Mouse (Mus musculus): ENCODE results near the gene Pvr.

The Pvr gene

DNA sequence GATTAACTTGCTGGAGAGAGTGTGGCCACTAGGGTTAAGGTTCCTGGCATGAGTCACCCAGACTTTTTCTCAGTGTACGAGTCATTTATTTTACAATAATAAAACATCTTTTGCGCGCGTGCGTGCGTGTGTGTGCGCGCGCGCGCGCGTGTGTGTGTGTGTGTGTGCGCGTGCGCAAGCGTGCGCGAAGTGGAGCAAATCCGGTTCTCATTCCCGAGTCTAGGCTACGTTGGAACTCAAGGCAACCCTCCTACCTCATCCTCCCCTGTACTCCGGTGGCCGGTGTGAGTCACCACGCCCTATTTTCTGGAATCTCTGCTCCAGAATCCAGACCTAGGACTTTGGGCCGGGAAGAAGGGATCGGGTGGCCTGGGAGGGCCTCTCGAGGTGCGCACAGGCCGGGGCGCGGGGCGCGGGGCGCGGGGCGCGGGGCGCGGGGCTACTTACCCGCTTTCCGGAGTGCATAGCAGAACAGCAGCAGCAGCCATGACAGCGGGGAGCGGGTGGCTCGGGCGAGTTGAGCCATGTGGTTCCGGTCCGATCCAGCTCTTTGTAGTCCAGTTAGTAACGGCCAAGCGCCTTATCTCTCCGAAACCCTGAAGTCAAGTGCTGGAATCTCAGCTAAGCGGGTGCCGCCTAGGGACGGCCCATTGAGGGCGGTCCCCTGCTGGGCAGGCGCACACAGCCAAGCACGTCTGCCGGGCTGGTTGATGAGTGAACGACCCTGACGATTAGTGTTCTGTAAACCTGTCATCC is at the start of gene Pvr:
Gene Pvr, minus strand, starts transcription at position 655 of the 756 bp plus-strand sequence.
- in situ Hi-C loops (cut with MboI, MseI), result no loop called here

DNA sequence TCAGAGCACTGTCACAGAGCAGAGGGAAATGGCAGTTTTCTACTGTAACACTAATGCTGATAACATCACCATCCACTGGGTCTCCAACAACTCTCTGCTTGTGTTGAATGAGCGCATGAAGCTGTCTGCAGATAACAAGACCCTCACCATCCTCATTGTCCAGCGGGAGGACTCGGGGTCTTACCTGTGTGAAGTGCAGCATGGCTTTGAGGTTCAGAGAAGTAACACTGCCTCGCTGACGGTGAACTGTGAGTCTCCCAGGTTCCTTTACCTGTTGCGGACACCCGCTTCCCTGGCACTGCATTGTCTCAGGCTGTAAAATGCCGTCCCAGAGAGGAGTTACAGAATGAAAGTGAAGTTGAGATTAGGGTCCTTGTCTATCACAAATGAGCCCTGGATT is 49.2 kb upstream of the Pvr start:
- in situ Hi-C loops (cut with MboI, MseI), result no loop called here

DNA sequence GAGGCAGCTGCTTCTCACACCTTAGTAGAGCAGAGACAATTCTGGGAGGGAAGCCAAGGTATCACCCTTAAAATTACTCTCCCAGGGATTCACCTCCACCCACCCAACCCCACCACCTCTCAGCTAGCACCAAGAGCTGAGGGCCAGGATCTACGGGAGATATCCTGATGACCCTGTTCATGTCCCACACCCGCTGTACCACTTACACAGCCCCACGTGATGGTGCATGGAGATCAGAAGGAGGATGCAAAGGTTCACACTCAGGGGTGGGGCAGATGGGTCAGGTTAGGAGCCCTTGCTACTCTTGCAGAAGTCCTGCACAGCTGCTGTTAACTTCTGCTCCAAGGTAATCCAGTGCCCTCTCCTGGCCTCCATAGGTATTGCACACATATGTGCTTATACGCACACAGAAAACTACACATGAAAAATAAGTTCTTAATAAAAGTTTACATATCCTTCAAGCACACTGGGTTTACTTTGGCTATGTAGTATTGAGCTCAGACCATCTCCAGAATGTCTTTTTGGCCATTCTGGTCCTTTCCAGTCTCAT is 48.7 kb upstream of the Pvr start:
- in situ Hi-C loops (cut with MboI, MseI), result no loop called here

DNA sequence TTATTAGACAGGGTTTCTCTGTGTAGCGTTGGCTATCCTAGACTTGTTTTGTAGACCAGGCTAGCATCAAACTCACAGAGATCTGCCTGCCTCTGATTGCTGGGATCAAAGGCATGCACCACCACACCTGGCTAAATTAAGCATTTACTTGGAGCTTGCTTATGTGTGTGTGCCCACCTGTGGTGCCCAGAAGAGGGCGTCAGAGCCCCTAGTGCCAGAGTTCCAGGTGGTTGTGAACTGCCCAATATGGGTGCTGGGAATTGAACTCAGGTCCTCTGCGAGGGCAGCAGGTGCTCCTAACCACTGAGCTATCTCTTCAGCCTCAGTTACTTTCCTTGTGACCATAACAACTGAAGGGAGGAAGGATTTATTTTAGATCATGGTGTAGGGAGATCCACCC is 48.1 kb upstream of the Pvr start:
- in situ Hi-C loops (cut with MboI, MseI), result no loop called here

DNA sequence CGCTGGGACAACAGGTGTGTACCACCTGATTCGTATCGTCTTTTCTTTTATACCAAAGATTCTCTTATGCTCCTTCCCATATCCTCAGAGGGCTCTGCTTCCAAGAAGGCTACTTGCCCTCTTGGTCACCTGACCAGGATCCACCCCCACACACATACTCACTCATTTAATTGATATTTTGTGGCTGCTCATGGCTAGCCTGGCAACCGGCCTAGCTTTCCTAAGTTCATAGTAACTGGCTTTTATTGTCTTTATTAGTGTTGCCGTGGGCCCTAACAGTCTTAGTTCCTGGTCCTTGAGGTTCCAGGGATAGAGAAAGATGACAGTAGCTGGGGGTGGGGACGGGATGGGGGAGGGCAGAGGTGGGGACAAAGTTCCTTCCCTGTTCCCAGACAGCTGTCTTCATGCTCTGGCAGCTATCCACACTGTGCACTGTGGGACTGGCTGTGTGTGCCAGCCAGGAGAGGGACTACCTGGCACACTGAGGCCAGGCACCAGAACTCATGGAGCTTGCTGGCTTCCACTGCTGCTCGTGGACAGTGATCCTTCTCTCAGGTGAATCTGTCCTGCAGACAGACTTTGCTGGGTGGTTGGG is 44.1 kb upstream of the Pvr start, which contains the start of gene Ceacam20:
Gene Ceacam20, plus strand, starts transcription at position 428 of the 595 bp plus-strand sequence.
- in situ Hi-C loops (cut with MboI, MseI), result no loop called here

DNA sequence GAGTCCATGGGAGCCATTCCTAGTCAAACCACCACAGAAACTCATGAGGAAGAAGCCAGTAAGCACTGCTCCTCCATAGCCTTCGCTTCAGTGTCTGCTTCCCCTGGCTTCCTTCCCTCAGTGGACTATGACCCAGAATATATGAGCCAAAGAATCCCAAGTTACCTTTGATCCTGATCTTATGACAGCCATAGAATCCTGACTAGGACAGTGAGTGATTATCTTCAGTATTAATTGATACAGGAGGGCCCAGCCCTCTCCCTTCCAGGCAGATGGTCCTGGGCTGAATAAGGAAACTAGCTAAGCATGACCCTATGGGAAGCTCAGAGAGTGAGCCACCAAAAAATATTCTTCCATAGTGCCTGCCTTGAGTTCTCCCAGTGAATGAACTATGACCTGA is 41.5 kb upstream of the Pvr start:
- in situ Hi-C loops (cut with MboI, MseI), result no loop called here

DNA sequence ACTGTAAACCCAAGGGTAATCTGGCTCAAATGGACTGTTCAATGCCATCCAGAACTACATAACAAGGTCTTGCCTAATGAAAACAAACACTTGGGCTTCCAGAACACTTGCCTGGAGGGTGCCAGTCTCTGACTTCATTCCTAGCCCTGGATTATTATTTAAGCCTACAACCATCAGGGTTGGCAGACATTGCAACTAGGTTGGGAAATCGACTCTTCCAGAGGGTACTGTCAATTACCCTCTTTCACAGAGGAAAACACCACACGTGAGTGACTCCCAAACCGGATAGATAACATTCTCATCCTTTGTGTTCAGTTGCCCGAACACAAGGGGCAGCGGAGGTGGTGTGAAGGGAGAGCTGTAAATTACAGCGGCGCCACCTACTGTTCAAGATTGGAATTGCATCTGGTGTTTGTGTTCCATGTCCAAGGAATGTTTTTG is 35.4 kb upstream of the Pvr start:
- in situ Hi-C loops (cut with MboI, MseI), result loop anchor here (5.0 to 10.0 kb wide), 2 partner anchors 44 to 142 kb away; no protein-coding TSS in a partner anchor

DNA sequence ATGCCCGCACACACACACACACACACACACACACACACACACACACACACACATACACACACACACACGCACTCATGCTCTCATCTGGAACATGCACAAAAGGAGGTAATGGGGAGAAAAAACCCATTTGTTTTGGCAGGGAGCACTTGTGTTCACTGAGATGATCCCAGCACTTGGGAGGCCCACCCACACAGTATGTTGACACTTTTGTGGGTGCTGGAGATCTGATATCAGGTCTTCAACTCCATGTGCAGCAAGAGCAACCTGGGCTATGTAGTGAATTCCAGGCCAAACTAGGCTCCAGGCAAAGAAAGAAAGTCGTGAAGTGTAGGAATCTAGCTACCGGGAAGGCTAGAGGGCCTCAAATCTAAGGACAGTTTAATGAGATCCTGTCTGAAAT is 34.9 kb upstream of the Pvr start:
- in situ Hi-C loops (cut with MboI, MseI), result loop anchor here (5.0 to 10.0 kb wide), 2 partner anchors 44 to 141 kb away; no protein-coding TSS in a partner anchor

DNA sequence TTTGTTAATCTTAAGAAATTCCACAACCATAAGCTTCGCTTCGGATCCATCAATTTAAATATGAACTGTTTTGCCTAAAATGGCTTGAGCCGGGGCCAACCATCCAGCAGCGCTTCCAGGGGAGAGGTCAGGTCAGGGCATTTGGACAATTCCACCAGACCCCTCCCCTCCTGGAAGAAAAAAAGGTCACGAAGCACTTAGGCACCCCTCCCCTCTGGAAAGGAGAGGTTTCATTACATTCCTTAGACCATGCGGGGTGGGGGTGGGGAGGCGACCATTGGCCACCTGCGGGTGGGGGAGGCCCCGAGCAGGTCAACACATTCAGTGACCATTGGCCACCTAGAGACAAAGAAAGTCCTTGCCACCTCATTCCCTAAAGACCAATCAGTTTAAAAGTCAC is 32.1 kb upstream of the Pvr start:
- in situ Hi-C loops (cut with MboI, MseI), result loop anchor here (10.0 kb wide), 1 partner anchor 138 kb away; no protein-coding TSS in a partner anchor

DNA sequence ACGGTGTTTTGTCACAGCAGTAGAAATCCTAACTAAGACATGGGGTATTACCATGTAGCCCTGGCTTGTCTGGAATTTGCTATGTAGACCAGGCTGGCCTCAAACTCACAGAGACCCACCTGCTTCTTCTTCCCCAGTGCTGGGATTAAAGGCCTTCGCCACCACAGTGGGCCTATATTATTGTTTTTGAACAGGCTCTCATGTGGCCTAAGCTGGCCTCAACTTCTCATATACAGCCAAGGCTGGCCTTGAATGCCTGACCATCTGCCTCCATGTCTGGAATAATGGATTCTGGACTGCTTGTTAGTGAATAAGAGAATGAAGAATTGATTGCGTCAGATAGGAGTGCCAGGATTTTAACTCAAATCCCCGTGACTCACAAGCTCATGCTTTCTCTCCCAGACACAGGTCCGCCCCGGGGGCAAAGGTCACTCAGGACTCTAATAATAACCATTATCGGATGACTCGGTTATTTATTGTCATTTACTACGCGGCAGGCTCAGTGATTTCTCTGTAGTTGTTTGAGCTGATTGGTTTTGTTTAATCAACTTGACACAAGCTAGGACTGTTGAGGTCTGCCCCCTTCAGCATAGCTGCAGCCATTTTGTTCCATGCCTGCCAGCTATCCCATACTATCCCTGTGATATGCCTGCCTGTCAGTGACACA is 31.5 kb upstream of the Pvr start:
- in situ Hi-C loops (cut with MboI, MseI), result loop anchor here (10.0 kb wide), 1 partner anchor 138 kb away; no protein-coding TSS in a partner anchor

DNA sequence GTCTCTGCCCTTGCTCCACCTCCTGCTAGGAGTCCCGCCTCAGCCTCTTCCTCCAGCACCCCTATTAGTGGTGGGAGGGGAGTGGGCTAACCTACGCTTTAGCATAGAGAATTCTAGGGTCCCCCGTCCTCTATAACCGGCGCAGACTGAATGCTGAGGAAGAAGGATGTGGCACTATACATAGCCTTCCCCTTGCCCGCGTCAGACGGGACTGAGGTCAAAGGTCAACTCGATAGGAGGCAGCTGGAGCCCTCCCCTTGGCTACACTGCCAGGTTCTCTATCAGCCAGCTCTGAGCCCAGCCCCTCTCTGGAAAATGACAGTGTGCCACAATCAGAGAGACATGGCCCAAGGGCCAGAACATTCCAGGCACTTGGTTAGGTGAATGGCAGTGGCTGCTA is 29.6 kb upstream of the Pvr start, which contains the start of gene Igsf23:
Gene Igsf23, minus strand, starts transcription at position 168 of the 400 bp plus-strand sequence.
- in situ Hi-C loops (cut with MboI, MseI), result loop anchor here (10.0 kb wide), 1 partner anchor 136 kb away; no protein-coding TSS in a partner anchor

DNA sequence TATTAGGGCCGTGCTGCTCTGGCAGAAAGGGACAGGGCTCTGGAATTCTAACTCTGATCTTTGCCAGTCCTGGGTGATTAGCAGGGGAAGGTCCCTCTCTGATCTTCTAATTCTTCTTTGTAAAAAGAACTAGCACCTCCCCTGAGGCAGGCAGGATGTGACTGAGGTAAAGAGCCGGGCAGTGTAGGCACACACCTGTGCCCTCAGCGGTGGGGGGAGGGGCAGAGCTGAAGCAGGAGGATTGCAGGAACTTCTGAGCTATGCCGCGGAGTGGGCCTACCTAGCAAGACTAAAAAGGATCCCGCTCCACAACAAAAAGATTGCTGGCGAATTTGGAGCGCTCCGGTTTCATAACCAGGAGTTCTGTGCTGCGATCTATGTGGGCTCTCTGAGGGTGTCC is 29.0 kb upstream of the Pvr start:
- in situ Hi-C loops (cut with MboI, MseI), result loop anchor here (10.0 to 25.0 kb wide), 2 partner anchors 135 to 938 kb away; partner anchors contain the start of genes Foxa3, Irf2bp1 and Sympk

DNA sequence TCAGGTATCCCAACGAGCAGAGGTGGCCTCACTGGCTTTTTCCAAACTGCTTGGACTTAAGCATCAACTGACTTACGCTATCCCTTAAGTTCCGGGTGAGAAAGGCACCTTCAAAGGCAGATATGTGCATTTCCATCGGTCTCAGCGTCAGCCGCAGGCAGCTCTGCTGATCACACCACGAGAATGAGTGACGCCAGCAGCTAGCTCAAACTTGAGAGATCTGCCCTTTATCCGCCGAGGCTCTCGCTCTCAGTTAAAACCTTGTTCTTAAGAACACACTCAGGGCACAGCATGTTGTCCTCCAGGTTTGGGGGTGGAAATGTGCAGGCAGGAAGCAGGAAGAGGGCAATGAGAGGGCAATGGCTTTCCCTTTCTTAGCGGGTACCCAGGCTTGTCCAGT is 28.0 kb upstream of the Pvr start:
- in situ Hi-C loops (cut with MboI, MseI), result loop anchor here (25.0 kb wide), 1 partner anchor 937 kb away; the partner anchor contains the start of genes Foxa3, Irf2bp1 and Sympk

DNA sequence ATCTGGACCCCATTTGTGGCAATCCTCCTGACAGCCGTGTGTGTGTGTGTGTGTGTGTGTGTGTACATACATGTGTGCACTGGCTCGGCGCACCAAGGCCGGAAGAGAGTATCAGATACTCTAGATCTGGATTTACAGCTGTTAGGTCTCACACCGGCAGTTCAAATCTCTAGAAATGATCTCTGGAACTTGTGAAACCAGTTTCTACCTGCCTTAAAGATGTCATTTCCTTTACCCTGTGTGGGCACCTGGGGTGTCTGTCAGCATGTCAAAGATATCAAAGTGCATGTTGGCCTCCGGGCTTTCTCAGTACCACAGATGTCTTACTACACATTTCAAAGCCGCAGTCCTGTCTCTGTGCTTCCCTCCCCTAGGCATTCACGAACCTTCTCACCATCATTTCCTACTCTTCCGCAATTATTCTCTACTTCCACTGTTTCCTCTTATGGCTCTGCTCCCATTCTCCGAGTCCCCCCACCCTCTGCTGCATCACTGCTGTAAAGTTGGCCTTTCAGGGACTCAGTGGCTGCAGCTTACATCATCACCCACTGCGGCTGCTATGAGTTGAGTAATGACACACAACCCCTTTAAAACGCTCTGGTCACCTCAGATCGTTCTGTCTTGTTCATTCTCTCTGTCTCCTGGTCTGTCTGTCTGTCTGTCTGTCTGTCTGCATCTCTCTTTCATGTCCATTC is 25.0 kb upstream of the Pvr start:
- in situ Hi-C loops (cut with MboI, MseI), result loop anchor here (25.0 kb wide), 1 partner anchor 934 kb away; the partner anchor contains the start of genes Foxa3, Irf2bp1 and Sympk

DNA sequence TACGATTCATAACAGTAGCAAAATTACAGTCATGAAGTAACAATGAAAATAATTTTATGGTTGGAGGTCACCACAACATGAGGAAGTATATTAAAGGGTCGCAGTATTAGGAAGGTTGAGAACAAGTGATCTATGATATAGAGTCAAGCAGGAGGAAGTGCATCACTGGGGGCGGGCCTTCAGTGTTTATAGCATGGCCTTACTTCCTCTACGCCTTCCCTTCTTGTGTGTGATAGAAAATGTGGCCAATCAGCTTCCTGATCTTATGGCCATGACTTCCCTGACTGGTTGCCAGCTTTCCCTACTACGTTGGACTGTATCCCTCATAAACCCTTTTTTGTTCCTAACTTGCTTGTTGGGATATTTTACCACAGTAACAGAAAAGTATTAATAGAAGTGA is 24.2 kb upstream of the Pvr start:
- in situ Hi-C loops (cut with MboI, MseI), result loop anchor here (25.0 kb wide), 1 partner anchor 933 kb away; the partner anchor contains the start of genes Foxa3, Irf2bp1 and Sympk

DNA sequence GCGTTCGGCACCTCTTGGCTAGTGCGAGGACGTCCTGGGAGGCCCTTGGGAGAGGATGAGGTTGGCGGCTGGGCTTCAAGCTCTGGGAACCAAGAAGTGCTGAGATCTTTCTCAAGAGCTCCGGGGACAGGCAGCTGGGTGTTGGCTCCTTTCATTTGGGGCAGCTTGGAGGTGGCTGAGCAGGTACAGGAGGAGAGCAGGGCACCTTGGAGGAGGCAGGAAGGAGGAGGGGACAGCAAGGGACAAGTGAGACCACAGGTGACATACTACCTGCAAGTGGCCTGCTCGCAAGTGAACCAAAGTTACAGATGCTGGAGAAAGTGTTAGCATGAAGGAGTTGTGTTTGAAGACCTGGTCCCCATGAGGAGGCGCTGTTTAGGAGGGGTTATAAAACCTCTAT is 23.7 kb upstream of the Pvr start:
- in situ Hi-C loops (cut with MboI, MseI), result loop anchor here (25.0 kb wide), 1 partner anchor 932 kb away; the partner anchor contains the start of genes Foxa3, Irf2bp1 and Sympk

DNA sequence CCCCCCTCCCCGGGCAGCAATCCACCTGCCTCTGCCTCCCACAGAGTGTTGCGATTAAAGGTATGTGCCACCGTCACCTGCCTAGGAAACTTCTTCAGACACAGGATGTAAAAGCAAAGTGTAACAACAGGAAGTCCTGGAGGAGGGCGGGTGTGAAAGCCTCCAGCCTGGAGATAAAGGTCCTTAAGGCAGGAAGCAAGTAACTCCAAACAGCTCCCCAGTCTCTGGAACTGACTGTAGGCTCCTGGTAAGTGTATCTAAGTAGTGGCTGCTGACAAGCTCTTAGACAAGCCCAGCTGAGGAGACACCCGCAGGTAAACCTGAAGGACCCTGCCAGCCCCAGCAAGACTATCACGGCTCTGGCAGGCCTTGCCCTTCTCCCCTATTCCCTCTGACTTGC is 19.3 kb upstream of the Pvr start:
- in situ Hi-C loops (cut with MboI, MseI), result loop anchor here (25.0 kb wide), 1 partner anchor 928 kb away; the partner anchor contains the start of genes Foxa3, Irf2bp1 and Sympk

DNA sequence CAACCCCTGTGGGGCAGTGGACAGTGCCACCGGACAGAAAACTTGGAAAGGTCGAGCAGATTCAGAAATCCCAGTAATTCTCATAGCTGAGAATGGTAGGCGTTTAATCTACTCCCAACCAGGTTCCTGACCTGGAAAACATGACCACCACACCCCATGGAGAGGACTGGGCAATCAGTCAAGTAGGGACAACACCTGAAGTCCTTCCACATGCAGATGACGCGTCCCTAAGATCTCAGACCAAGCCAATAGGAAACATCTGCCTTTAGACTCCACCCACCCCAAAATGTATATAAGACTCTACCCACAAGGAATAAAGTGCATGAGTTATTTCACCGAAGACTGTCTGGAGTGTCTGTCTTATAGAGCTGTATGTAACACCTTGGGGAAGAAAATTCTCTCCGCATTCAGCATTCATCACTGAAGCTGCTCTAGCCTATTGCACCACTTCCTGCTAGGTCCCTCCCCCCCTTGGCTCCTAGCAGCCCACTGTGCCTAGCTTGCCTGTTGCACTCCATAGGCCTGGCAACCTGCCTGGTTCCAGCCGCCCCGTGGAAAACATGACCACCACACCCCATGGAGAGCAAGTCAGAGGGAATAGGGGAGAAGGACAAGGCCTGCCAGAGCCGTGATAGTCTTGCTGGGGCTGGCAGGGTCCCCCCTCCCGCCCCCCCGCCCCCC is 18.7 kb upstream of the Pvr start:
- in situ Hi-C loops (cut with MboI, MseI), result loop anchor here (25.0 kb wide), 1 partner anchor 927 kb away; the partner anchor contains the start of genes Foxa3, Irf2bp1 and Sympk

DNA sequence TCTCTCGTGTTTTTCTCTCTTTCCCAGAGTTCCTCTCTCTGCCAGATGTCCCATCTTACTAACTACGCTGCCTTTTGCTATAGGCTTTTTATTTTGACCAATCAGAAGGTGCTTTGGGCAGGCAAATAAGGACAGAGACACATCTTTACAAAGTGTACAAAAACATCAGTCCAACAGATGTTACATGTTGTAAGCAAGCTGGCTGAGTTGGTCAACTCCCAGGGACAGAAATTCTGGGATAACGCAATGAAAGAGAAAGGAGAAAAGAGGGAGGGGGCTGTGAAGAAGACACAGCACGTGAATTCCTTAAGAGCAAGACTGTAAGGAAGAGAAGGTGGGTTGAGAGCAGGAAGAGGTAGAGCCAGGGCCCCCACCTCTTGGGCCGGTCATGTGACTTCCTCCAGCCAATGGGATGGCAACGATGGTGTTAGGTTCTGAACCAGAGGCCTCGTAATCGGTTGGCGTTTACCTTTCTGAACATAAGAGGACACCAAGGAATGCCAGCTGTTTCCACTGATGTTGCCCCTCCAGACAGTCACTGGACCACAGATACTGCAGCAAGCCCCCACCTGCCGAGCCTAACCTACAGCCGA is 16.4 kb upstream of the Pvr start:
- in situ Hi-C loops (cut with MboI, MseI), result loop anchor here (25.0 kb wide), 1 partner anchor 925 kb away; the partner anchor contains the start of genes Foxa3, Irf2bp1 and Sympk
